Mouse (Mus musculus) bone marrow, adult 2 months (tissue): ENCODE results near the gene Gpn2. TPM values are rescaled to one million over a fixed set of nuclear protein-coding genes. Genes with fewer than 3 reads are reported as not detected.

Experiments
- H3K27ac ChIP-seq: fragments of 200-500 bp; 2 replicates; pipeline ENCODE4 v1.5.1; 2012; ENCODE audit warnings: low read depth, mild to moderate bottlenecking, control low read depth, inconsistent platforms, low read length; ENCODE audit not compliant: control insufficient read depth, poor library complexity, insufficient read depth
- H3K4me1 ChIP-seq: fragments of 200-500 bp; 2 replicates; pipeline ENCODE4 v1.6.1; 2011; ENCODE audit warnings: low read length; ENCODE audit not compliant: control insufficient read depth, insufficient read depth
- H3K4me3 ChIP-seq: fragments of 200-500 bp; replicated peaks from 2 replicates; pipeline ENCODE3; 2011; ENCODE audit warnings: mild to moderate bottlenecking, low read depth, low read length, control low read depth; ENCODE audit not compliant: control insufficient read depth
- CTCF ChIP-seq: fragments of 200-500 bp; IDR thresholded peaks from 2 replicates; pipeline ENCODE4 v1.5.1; 2011; ENCODE audit warnings: low read length, control low read depth; ENCODE audit not compliant: control insufficient read depth, insufficient read depth
- POLR2A ChIP-seq: fragments of 200-500 bp; IDR thresholded peaks from 2 replicates; pipeline ENCODE4 v1.6.1; 2011; ENCODE audit warnings: low read depth, mild to moderate bottlenecking, control low read depth, low read length, borderline replicate concordance; ENCODE audit not compliant: control insufficient read depth
- WGBS: fragments of 180-500 bp; shearing (Covaris S2); methylation state at CpG from one replicate; pipeline ENCODE4 v1.1.7; 2018; 5-methylcytosine and 5-hydroxymethylcytosine counted together
- polyA plus RNA-seq: library from polyadenylated mRNA; stranded (reverse); fragments of >200 nt; gene quantifications from 2 replicates; pipeline ENCODE4 v1.2.4, GENCODE M21; 2011; ENCODE audit warnings: low replicate concordance; ENCODE audit not compliant: missing spikeins, insufficient read depth, insufficient read length

Gpn2 gene
- polyA plus RNA-seq, 1 experiment: 15.9 TPM

DNA sequence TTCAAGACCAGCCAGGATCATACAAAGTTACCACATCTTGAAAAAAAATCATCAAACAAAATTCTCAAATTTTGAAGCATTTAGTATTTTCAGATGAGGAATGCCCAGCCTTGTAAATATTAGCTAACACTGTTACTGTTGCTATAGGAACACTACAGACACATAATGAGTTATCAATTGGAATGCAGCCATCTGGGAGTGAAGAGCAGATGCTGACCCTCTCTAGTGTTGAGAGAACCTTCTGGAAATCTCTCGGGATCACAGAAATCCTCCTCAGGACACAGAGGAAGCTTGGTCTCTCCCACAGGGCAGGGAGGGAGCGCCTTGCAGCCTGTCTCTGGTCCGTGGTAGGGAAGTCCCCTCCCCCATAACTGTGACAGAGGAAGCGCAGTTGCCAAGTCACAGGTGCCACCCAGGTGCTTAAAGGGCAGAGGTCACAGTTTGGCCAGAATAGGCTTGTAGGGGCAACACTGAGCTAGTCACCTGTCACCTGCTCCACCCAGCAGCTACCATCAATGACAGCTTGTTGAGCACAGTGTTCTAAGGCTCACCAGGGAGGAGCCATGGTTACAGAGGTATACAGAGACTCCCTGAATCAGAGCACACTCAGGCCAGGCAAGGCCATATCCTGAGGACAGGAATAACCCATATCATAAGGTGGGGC, 35.4 kb downstream of the Gpn2 start:
- 52% methylated on average over 4 of the region's 4 CpGs for WGBS
- no peak overlapping the region for H3K27ac ChIP-seq

DNA sequence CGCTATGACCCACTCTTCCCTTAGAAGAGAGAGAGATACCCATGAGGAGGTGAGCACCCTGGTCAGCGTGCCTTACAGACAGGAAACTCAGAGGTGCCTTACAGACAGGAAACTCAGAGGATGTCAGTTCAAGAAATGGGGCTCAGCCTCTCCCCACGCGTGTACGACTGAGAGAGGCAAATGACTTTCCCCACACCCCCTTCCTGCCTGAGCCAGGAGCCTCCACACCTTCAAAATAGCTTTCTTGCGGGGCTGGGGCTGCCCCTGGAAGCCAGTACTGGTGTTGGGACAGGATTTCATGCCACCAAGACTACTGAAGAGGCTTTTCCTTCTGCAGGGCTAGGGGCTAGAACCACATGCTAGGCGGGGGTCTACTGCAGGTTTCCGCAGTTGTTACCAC, 36.5 kb downstream of the Gpn2 start:
- 46% methylated on average over 8 of the region's 8 CpGs for WGBS
- Histone ChIP-seq H3K4me3 (no peak overlapping the region), H3K4me1 (peaks cover 13% of the 10 kb centered on the region), H3K27ac (peak overlapping the region; percentile 56)
- TF ChIP-seq POLR2A (no peak), CTCF (no peak)

More for the DNA sequence above, 35.4 kb downstream of the Gpn2 start:
- H3K4me1 ChIP-seq: peaks cover 10% of the 10 kb centered on the region
- no peak overlapping the region for H3K4me3 ChIP-seq
- TF ChIP-seq CTCF (no peak), POLR2A (no peak)

- H3K27ac ChIP-seq: peak overlapping the region; percentile 92
- H3K4me1 ChIP-seq: peaks cover 17% of the 10 kb centered on the region
- WGBS: 29% methylated on average over 11 of the region's 11 CpGs
- no peak overlapping the region for H3K4me3 ChIP-seq
- TF ChIP-seq CTCF (no peak), POLR2A (no peak)
Measured at GRCm38 (mm10) chr4:133622161-133622695, 38.1 kb downstream of the Gpn2 start.

DNA sequence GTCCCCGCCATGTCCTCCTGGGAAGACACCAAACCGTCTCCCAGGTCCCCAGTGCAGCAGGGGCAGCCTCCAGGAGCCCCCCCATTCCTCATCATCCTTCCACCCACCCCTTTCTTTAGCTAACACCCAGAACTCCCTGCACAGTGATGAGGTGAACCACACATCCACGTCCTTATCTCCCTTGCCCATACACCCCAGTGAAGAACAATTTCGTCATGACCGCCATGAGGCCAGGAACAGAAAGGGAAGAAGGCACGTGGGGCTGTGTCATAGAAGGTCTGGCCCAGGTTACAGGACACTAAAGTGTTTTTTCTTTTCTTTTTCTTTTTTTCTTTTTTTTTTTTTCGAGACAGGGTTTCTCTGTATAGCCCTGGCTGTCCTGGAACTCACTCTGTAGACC, 40.7 kb downstream of the Gpn2 start:
- WGBS: 35% methylated on average over 7 of the region's 7 CpGs
- TF ChIP-seq POLR2A: no peak
- TF ChIP-seq CTCF: no peak
- Histone ChIP-seq H3K4me3 (no peak overlapping the region), H3K27ac (peak overlapping the region; percentile 90), H3K4me1 (peaks cover 16% of the 10 kb centered on the region)

GRCm38 (mm10) chr4:133625621-133626071, 41.5 kb downstream of the Gpn2 start:
- Histone ChIP-seq H3K27ac (peak overlapping the region; percentile 90), H3K4me3 (no peak overlapping the region), H3K4me1 (peaks cover 15% of the 10 kb centered on the region)
- WGBS: 4% methylated on average over 11 of the region's 11 CpGs
- TF ChIP-seq POLR2A (no peak), CTCF (no peak)

- no peak for TF ChIP-seq CTCF
- no peak for TF ChIP-seq POLR2A
- Histone ChIP-seq H3K4me3 (no peak overlapping the region), H3K27ac (peak overlapping the region; percentile 90), H3K4me1 (peaks cover 15% of the 10 kb centered on the region)
- WGBS: 24% methylated on average over 5 of the region's 5 CpGs
Measured at GRCm38 (mm10) chr4:133626221-133626620, 42.1 kb downstream of the Gpn2 start.

DNA sequence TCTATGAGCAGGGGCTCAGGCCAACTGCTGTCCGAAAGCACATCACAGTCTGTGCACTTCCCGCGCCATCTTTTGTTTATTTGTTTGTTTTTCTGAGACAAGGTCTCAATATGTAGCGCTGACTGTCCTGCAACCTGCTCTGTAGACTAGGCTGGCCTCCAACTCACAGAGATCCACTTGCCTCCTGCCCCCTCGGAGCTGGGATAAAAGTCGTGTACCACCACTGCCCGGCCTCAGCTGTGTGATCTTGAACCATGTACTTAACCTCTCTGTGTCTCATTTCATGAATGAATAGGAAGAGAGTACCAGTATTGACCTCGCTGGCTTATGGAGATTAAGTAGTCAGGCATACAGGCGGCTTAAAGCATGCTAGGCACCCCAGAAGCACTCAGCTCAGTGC, 42.5 kb downstream of the Gpn2 start:
- TF ChIP-seq POLR2A (no peak), CTCF (no peak)
- H3K4me1 ChIP-seq: peaks cover 17% of the 10 kb centered on the region
- 89% methylated on average over 9 of the region's 9 CpGs for WGBS
- H3K27ac ChIP-seq: peak overlapping the region; percentile 90
- H3K4me3 ChIP-seq: no peak overlapping the region

DNA sequence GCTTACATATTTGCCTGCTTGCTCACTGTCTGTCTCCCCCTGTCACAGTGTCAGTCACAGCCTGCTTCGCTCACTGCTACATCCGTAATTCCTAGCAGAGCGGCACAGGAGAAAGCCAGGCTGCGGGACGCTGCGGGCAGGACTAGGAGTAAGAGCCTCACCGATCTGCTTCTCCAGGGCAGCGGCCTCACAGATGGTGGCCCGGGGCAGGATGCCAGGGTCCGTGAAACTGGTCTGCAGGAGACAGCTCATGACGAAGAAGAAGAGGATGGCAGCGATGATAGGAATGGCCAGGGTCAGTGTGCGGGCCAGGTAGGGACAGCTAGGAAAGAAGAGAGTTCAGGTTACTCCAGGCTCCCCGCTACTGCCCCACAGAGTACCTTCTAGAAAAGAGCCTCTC, 42.9 kb downstream of the Gpn2 start:
- H3K4me1 ChIP-seq: peaks cover 15% of the 10 kb centered on the region
- no peak for TF ChIP-seq POLR2A
- no peak for TF ChIP-seq CTCF
- no peak overlapping the region for H3K4me3 ChIP-seq
- 87% methylated on average over 14 of the region's 14 CpGs for WGBS
- peak overlapping the region; percentile 90 for H3K27ac ChIP-seq
